Mouse (Mus musculus) stomach, postnatal 0 days (tissue): Measurements from ENCODE around the gene Slc4a10. TPM values are rescaled to one million over a fixed set of nuclear protein-coding genes. Genes with fewer than 3 reads are reported as not detected.

Experiments used
- ATAC-seq: fragments of 200-750 bp; cut with Nextera tagmentation; 2 replicates; pipeline ENCODE4 v1.8.0; 2017; ENCODE audit not compliant: low FRiP score, low TSS enrichment
- DNase-seq: peaks from one replicate; pipeline ENCODE4 v3.0.0-alpha.2; 2016; ENCODE audit warnings: low spot score
- H3K27ac ChIP-seq: fragments of 300-500 bp; sonication (generic); replicated peaks from 2 replicates; pipeline ENCODE4 v1.5.1; 2014; ENCODE audit warnings: mild to moderate bottlenecking, control low read depth
- H3K27me3 ChIP-seq: fragments of 300-500 bp; sonication (generic); 2 replicates; pipeline ENCODE4 v1.6.1; 2014; ENCODE audit warnings: low read length; ENCODE audit not compliant: control insufficient read depth, insufficient read depth
- H3K36me3 ChIP-seq: fragments of 300-500 bp; sonication (generic); 2 replicates; pipeline ENCODE4 v1.6.1; 2014; ENCODE audit warnings: low read length, mixed read lengths; ENCODE audit not compliant: control insufficient read depth, insufficient read depth
- H3K4me1 ChIP-seq: fragments of 300-500 bp; sonication (generic); replicated peaks from 2 replicates; pipeline ENCODE4 v1.6.1; 2014; ENCODE audit warnings: antibody characterized with exemption; ENCODE audit not compliant: control insufficient read depth, insufficient read depth
- H3K4me2 ChIP-seq: fragments of 300-500 bp; sonication (generic); replicated peaks from 2 replicates; pipeline ENCODE4 v1.6.1; 2014; ENCODE audit warnings: low read depth, mild to moderate bottlenecking, control low read depth, moderate library complexity
- H3K4me3 ChIP-seq: fragments of 300-500 bp; sonication (generic); 2 replicates; pipeline ENCODE4 v1.5.1; 2014; ENCODE audit warnings: low read depth, low read length, control low read depth
- H3K9ac ChIP-seq: fragments of 300-500 bp; sonication (generic); 2 replicates; pipeline ENCODE4 v1.6.1; 2014; ENCODE audit warnings: mild to moderate bottlenecking, low read length, control low read depth, mixed read lengths
- H3K9me3 ChIP-seq: fragments of 300-500 bp; sonication (generic); 2 replicates; pipeline ENCODE4 v1.6.1; 2016; ENCODE audit warnings: low read length; ENCODE audit not compliant: control insufficient read depth
- CTCF ChIP-seq: IDR thresholded peaks from 2 replicates; pipeline ENCODE4 v1.5.1; 2016; ENCODE audit warnings: antibody characterized with exemption, low read depth, mild to moderate bottlenecking, moderate library complexity
- EP300 ChIP-seq: optimal IDR thresholded peaks from 2 replicates; pipeline ENCODE3; 2016; ENCODE audit warnings: antibody characterized with exemption
- WGBS: fragments of 180-500 bp; shearing (Covaris S2); extraction: QIAGEN DNeasy Blood & Tissue Kit; methylation state at CpG from one replicate; pipeline ENCODE4 v1.1.7; 2014; 5-methylcytosine and 5-hydroxymethylcytosine counted together
- polyA plus RNA-seq: library from polyadenylated mRNA; unstranded; fragments of >200 nt; fragmentation: Nextera tagmentation; extraction: Ambion mirVana; gene quantifications from 2 replicates; pipeline ENCODE4 v1.2.1, GENCODE M21; 2015

Gene Slc4a10
- polyA plus RNA-seq, 1 experiment from 2014 or later = 0.16 TPM

DNA sequence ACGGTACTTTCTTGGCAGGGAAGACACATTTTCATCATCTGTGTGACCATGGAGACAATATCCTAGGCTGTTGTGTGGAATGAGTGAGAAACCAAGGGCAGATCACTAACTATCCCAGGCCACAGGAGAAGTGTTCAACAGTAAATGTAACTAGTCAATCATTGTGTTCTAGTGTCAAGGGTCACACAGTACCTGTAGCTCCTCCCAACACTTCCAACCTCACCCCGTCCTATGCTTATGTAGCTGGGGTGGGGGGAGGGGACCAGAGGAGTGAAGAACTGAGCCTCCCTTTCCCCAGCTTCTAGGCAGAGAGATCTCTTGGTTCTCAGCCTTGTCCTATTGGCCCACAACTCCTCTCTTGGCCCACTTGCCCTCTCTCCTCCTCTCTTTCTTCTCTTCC is 323.8 kb downstream of the Slc4a10 start:
- no peak overlapping the region for H3K4me2 ChIP-seq
- H3K27me3 ChIP-seq = no peaks in the 10 kb centered on the region
- TF ChIP-seq EP300 (no peak), CTCF (no peak)
- no peaks in the 10 kb centered on the region for H3K4me1 ChIP-seq
- no peak overlapping the region for H3K4me3 ChIP-seq
- no peak overlapping the region for H3K27ac ChIP-seq
- H3K9me3 ChIP-seq = no peaks in the 10 kb centered on the region
- DNase-seq = no peak
- H3K9ac ChIP-seq = no peak overlapping the region
- H3K36me3 ChIP-seq = no peaks in the 10 kb centered on the region
- WGBS = 77% methylated on average over 2 of the region's 2 CpGs
- no peak for ATAC-seq

DNA sequence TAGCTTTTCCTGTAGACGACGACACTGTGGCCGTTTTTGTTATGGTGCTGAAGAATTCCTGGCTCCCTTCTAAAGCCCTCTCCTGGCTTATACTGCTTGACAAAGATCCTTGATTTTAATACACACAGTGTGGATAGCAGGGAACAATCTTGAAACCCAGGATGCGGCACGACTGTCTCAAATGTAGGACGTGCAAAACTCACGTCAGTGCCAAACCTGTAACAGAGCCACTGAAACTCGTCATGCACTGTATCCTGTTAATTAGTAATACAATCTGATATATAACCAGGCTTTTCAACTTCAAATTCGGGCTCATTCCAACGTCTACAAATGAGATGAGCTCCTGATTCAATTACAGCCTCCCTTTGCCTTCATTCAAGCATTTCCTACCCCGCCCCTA is 327.4 kb downstream of the Slc4a10 start:
- DNase-seq = no peak
- Histone ChIP-seq H3K4me3 (no peak overlapping the region), H3K27ac (no peak overlapping the region), H3K27me3 (no peaks in the 10 kb centered on the region), H3K4me2 (no peak overlapping the region), H3K9me3 (no peaks in the 10 kb centered on the region), H3K9ac (no peak overlapping the region), H3K36me3 (no peaks in the 10 kb centered on the region), H3K4me1 (no peaks in the 10 kb centered on the region)
- TF ChIP-seq EP300 (no peak), CTCF (no peak)
- ATAC-seq = no peak
- WGBS = 76% methylated on average over 11 of the region's 11 CpGs

Other genes with a start within 250 kb of the Slc4a10 start
- gene Tbr1, start 243.5 kb upstream of the Slc4a10 start, polyA plus RNA-seq = not detected in 2 replicates